Mouse (Mus musculus): ENCODE results near the gene Ndufa4l2. TPM values are rescaled to one million over a fixed set of nuclear protein-coding genes. Genes with fewer than 3 reads are reported as not detected.

Gene Ndufa4l2
- polyA plus RNA-seq, 1 experiment from 2014 or later: 13.5 TPM

Other genes with a start within 250 kb of the Ndufa4l2 start
- 298 and 305 TPM in 2 replicates for gene Dctn2, start 248.6 kb upstream of the Ndufa4l2 start, polyA plus RNA-seq (2014; fragmentation: Nextera tagmentation; extraction: Ambion mirVana)
- gene Mbd6, start 225.9 kb upstream of the Ndufa4l2 start, polyA plus RNA-seq (2014; fragmentation: Nextera tagmentation; extraction: Ambion mirVana): 16.1 and 17.4 TPM in 2 replicates
- gene Mars, start 203.2 kb upstream of the Ndufa4l2 start, polyA plus RNA-seq (2014; fragmentation: Nextera tagmentation; extraction: Ambion mirVana): 117 and 123 TPM in 2 replicates
- 0.42 and 1.1 TPM in 2 replicates for gene Arhgap9, start 193.0 kb upstream of the Ndufa4l2 start, polyA plus RNA-seq (2014; fragmentation: Nextera tagmentation; extraction: Ambion mirVana)
- 0.87 and 1.5 TPM in 2 replicates for gene Gli1, start 173.0 kb upstream of the Ndufa4l2 start, polyA plus RNA-seq (2014; fragmentation: Nextera tagmentation; extraction: Ambion mirVana)
- 0.05 and 0.09 TPM in 2 replicates for gene Inhbe, start 160.6 kb upstream of the Ndufa4l2 start, polyA plus RNA-seq (2014; fragmentation: Nextera tagmentation; extraction: Ambion mirVana)
- not detected in 2 replicates for gene Inhbc, start 144.5 kb upstream of the Ndufa4l2 start, polyA plus RNA-seq (2014; fragmentation: Nextera tagmentation; extraction: Ambion mirVana)
- gene R3hdm2, start 134.6 kb upstream of the Ndufa4l2 start, polyA plus RNA-seq (2014; fragmentation: Nextera tagmentation; extraction: Ambion mirVana): 35.9 and 36.2 TPM in 2 replicates
- gene Stac3, start 13.3 kb upstream of the Ndufa4l2 start, polyA plus RNA-seq (2014; fragmentation: Nextera tagmentation; extraction: Ambion mirVana): 0.31 TPM in 1 of 2 replicates, not detected in the other
- gene Shmt2, start 7.5 kb downstream of the Ndufa4l2 start, polyA plus RNA-seq (2014; fragmentation: Nextera tagmentation; extraction: Ambion mirVana): 44.9 and 46.8 TPM in 2 replicates
- gene Nxph4, start 19.6 kb downstream of the Ndufa4l2 start, polyA plus RNA-seq (2014; fragmentation: Nextera tagmentation; extraction: Ambion mirVana): 80.1 and 80.4 TPM in 2 replicates
- 110 and 125 TPM in 2 replicates for gene Lrp1, start 106.2 kb downstream of the Ndufa4l2 start, polyA plus RNA-seq (2014; fragmentation: Nextera tagmentation; extraction: Ambion mirVana)
- gene Stat6, start 128.0 kb downstream of the Ndufa4l2 start, polyA plus RNA-seq (2014; fragmentation: Nextera tagmentation; extraction: Ambion mirVana): 1.8 and 5.3 TPM in 2 replicates
- 3.0 and 3.4 TPM in 2 replicates for gene Nemp1, start 151.9 kb downstream of the Ndufa4l2 start, polyA plus RNA-seq (2014; fragmentation: Nextera tagmentation; extraction: Ambion mirVana)
- gene Nab2, start 153.6 kb downstream of the Ndufa4l2 start, polyA plus RNA-seq (2014; fragmentation: Nextera tagmentation; extraction: Ambion mirVana): 0.79 and 2.2 TPM in 2 replicates
- 0.28 and 1.1 TPM in 2 replicates for gene Myo1a, start 190.2 kb downstream of the Ndufa4l2 start, polyA plus RNA-seq (2014; fragmentation: Nextera tagmentation; extraction: Ambion mirVana)
- 0.32 TPM in 1 of 2 replicates, not detected in the other for gene Tac2, start 209.5 kb downstream of the Ndufa4l2 start, polyA plus RNA-seq (2014; fragmentation: Nextera tagmentation; extraction: Ambion mirVana)
- 4.8 TPM in 2 replicates for gene Zbtb39, start 224.6 kb downstream of the Ndufa4l2 start, polyA plus RNA-seq (2014; fragmentation: Nextera tagmentation; extraction: Ambion mirVana)
- gene Gpr182, start 236.8 kb downstream of the Ndufa4l2 start, polyA plus RNA-seq (2014; fragmentation: Nextera tagmentation; extraction: Ambion mirVana): 0.13 and 0.33 TPM in 2 replicates
- not detected in 2 replicates for gene Rdh1, start 244.8 kb downstream of the Ndufa4l2 start, polyA plus RNA-seq (2014; fragmentation: Nextera tagmentation; extraction: Ambion mirVana)
- gene Rdh16f1, start 244.8 kb downstream of the Ndufa4l2 start, polyA plus RNA-seq (2014; fragmentation: Nextera tagmentation; extraction: Ambion mirVana): 0.25 TPM in 1 of 2 replicates, not detected in the other

Data from neural tube, embryonic 14.5 days (tissue).